Mouse (Mus musculus) cerebellum, postnatal 10 days (tissue): ENCODE results near the gene Olfr937.

Experiments
- DNase-seq, 2 experiments: peaks; one replicate each; pipeline ENCODE4 v3.0.0; 2021; ENCODE audit warnings: mixed read lengths in 2 of 2

Gene Olfr937

DNA sequence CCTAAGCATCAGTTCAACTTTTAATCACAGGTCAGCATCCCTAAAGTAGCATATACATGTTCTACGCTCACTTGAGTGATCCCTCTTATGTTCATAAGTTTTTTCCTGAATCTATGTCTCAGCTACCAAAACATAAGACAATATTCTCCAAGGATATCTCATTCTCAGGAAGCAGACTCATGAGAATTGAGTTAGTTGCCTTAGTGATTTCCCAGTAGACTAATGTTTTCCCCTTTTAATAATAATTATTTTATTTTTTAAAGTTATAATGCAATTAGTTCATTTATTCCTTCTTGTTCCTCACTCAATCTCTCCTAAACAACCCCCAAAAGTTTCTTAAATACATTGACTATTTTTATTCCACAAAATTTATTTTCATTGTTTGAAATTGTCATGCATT is at the start of gene Olfr937:
Gene Olfr937 (minus strand): TSS at position 101 of the 400 bp plus-strand sequence.
- DNase-seq, result no peak

- no peak for DNase-seq
Observed at GRCm38 (mm10) chr9:39078787-39079186, 14.0 kb upstream of the Olfr937 start, which contains the start of gene Olfr938. TSS of gene Olfr938 (minus strand) at chr9:39078887.

DNA sequence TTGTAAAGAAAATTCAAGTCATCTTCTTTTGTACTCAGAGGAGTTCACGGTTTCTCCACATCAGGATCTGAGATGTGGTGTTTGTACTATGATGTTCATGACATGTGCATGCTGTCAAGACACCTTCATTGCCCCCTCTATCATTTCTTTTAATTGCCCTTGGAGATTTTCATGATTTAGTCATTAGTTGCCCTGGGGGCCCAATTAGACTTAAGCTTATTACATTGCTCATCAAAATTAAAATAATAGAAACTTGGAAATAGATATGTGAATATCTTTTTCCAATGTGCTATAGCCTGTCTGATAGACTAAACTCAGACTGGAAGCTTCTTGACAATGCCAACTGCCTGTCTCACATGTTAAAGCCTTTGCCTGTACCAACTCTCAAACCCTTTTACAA is 41.5 kb downstream of the Olfr937 start, which contains the start of gene Olfr146:
Gene Olfr146 (minus strand): TSS at position 101 of the 400 bp plus-strand sequence.
- DNase-seq, result no peak
